Comparison of ENCODE assay signal across 8 mouse cellular contexts in genomic region chr7:90150311-90150710, GRCm38 (mm10). TPM values are rescaled to one million over a fixed set of nuclear protein-coding genes. Genes with fewer than 3 reads are reported as not detected.
DNase-seq lines count a peak whose midpoint lies in the region; ATAC-seq and TF ChIP-seq lines count a peak whose summit lies in the region.

No protein-coding gene starts in this region.

- peaks cover 17% of the 10 kb centered on the region; the same call in 1 of the 2 replicates for H3K4me1 ChIP-seq in lung, embryonic 14.5 days (ENCODE audit: insufficient read depth)

- no peak overlapping the region for H3K4me2 ChIP-seq in lung, embryonic 14.5 days

- POLR2A ChIA-PET in Patski (lab: Charles Lee): no interaction called here

- no peak overlapping the region for H3K4me3 ChIP-seq in lung, embryonic 14.5 days (ENCODE audit: low read depth, low read length)

- no peaks in the 10 kb centered on the region for H3K27me3 ChIP-seq in Patski
- H3K27me3 ChIP-seq in lung, embryonic 14.5 days (ENCODE audit: insufficient read depth, low read length): no peaks in the 10 kb centered on the region

- no peak overlapping the region for H3K9ac ChIP-seq in lung, embryonic 14.5 days

- 0 out of 2 replicates have a peak, but pooled peaks cover 4% of the 10 kb centered on the region for H3K36me3 ChIP-seq in lung, embryonic 14.5 days (ENCODE audit: insufficient read depth)

- DNase-seq in Patski (ENCODE audit: low read depth, low spot score): no peak
- peak; percentile 67 to 83 for DNase-seq in cerebellum, postnatal 25 days
- DNase-seq in heart, adult 18-20 months: peak; percentile 78 to 79
- DNase-seq in kidney, adult 18-20 months: peak; percentile 55
- peak; percentile 72 for DNase-seq in lung, embryonic 14.5 days
- peak; percentile 58 for DNase-seq in ovary, postnatal 36 days (ENCODE audit: low spot score)
- DNase-seq in yolk sac, embryonic 10.5 days (ENCODE audit: low spot score): peak; percentile 19

- 41% methylated on average over 2 of the region's 2 CpGs for WGBS in lung, embryonic 14.5 days

- H3K9me3 ChIP-seq in lung, embryonic 14.5 days (ENCODE audit: low read depth, low read length): no peaks in the 10 kb centered on the region

- peak; percentile 83 for TF ChIP-seq CTCF in Patski (IDR thresholded peaks at IDR 0.05)
- peak; percentile 73 for TF ChIP-seq CTCF in lung, embryonic 14.5 days (IDR thresholded peaks at IDR 0.05; ENCODE audit: low read depth)

- in situ Hi-C loops in Patski (cut with MboI; ENCODE audit: low pct_unique_long_range_greater_than_20kb): no loop called here

- no peak overlapping the region for H3K27ac ChIP-seq in lung, embryonic 14.5 days (ENCODE audit: low read depth)

- CTCF ChIA-PET in Patski (lab: Charles Lee): interaction anchor here (0.6 to 1.2 kb wide), 5 partner anchors 16 to 152 kb away, joined by 3 to 7 read pairs (median 4); no protein-coding TSS in a partner anchor

- ATAC-seq in CD4-positive, CD25-positive, alpha-beta regulatory T cell, adult 4 months: peak; percentile 69
- no peak for ATAC-seq in Patski
- no peak for ATAC-seq in lung, embryonic 14.5 days (ENCODE audit: insufficient read depth)

RNA-seq across cellular contexts. Expression of gene Picalm, which starts 20.3 kb away (rescaled TPM):
- 10 to 100 TPM; 49.0 to 71.7 TPM for polyA plus RNA-seq in CD4-positive, CD25-positive, alpha-beta regulatory T cell, adult 4 months (2017; shearing (Covaris generic))
- polyA plus RNA-seq in Patski (2021): 331 TPM
- 100 to 1,000 TPM; 114 to 129 TPM for total RNA-seq in heart, adult 18-20 months (2021)
- 53.6 and 59.9 TPM in 2 replicates for polyA plus RNA-seq in lung, embryonic 14.5 days (2014; fragmentation: Nextera tagmentation; extraction: Ambion mirVana)
